Mouse (Mus musculus) lung, postnatal 36 days (tissue): ENCODE data around the gene Vpreb1.

Experiments used
- DNase-seq: peaks from one replicate; pipeline ENCODE4 v3.0.0; 2022; ENCODE audit warnings: mixed read lengths

The Vpreb1 gene

DNA sequence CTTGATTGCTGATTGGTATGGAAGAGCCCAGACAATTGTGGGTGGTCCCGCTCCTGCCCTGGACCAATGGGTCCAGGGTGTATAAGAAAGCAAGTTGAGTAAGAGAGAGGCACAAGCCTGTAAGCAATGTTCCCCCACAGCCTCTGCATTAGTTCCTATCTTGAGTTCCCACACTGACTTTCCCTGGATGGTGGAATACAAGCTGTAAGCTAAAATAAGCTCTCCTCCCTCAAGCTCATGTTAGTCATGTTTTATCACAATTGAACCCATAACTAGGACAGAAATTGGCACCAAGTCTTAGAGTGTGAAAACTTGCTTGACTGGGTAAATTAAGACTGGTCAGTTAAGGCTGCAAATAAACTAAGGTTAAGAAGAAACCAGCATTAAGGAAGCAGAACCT, 15.1 kb downstream of the Vpreb1 start:
- no peak for DNase-seq

DNA sequence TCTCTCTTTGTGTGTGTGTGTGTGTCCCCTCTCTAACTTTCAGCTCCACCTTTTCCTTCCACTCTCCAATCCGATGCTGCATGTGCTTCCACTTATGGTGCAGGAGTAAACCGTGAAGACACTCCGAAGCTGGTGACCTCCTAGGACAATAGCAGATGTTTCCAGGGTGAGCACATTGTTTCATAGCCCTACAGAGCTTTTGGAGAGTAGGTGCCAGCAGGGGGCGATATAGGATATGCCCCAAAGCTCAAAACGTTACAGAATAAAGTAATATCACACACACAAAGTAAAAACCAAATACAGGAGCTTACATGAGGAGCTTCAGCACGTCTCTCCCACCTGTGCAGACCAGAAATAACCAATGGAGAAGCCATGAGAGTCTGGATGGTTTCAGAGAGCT, 15.8 kb downstream of the Vpreb1 start:
- DNase-seq: peak; percentile 90

DNA sequence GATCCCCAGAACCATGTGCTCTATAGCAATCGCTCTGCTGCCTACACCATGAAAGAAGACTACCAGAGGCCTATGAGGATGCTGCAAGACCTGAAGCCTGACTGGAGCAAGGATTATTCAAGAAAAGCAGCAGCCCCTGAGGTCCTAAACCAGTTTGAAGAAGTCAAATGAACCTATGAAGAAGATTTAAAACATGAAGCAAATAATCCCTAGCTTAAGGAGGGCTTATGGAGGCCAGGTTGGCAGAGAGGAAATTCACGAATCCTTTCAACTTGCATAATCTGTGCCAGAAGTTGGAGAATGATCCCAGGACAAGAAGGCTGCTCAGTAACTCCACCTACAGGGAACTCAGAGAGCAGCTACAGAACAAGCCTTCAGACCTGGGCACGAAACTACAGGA, 18.2 kb downstream of the Vpreb1 start:
- DNase-seq: no peak

DNA sequence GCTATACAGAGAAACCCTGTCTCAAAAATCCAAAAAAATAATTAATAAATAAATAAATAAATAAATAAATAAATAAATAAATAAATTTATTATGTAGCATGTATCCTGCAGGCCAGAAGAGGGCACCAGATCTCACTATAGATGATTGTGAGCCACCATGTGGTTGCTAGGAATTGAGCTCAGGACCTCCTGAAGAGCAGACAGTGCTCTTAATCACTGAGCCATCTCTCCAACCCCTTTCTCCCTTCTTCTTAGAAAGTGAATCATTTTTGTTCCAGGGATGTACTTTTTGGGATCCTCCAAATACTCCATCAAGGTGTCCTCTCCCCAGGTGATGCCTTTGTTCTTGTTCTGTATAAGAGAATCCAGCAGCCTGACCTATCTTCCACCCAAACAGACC, 21.4 kb downstream of the Vpreb1 start:
- DNase-seq: no peak

DNA sequence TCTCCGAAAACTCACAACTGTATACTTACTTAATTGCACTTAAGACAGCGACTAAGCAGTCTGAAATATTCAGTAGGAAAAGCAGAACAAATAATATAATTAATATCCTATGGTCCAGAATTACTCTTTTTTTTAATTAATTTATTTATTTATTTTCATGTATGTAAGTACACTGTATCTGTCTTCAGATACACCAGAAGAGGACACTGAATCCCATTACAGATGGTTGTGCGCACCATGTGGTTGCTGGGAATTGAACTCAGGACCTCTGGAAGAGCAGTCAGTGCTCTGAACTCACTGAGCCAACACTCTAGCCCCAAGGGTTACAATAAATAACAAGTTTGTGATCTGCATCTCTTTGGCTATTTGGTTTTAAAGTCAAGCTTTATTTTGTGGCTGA, 41.0 kb downstream of the Vpreb1 start:
- no peak for DNase-seq

DNA sequence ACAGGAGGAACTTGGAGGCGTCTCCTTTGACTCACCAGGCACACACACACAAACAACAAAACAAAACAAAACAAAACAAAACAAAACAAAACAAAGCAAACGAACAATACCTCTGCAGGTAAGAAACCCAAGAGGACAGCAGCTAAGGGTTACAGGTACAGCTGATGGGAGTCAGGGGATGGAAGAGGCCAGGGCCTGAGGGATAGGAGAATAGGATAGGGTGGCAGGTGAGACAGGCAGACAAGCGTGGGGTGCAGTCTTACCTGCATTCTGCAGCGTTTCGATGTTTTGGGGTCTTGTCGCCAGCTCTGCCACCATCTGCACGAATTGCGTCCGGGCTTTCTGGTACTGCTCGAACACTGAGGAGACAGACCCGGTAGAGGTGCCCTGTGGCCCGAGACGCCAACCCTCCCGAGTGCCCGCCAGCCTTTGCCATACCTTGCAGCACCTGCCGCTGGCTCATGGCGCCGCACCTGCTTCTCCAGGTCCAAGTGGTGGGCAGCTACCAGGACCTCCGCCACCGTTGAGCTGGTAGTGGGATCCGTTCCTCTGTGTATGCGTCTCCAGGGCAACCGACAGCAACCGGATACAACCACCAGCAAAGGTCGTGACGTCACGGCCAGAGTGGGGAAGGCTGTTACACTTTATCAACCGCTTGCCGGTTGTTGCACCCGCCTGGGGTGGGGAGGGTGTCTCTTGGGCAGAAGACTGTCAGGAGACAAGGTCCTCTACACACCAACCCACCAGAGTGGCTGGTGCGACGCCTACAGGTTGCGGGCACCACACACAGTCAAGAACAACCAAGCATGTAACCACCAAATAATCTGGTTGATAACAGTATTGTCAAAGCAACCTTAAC, 41.7 kb downstream of the Vpreb1 start, which contains the start of gene Spag6l:
Spag6l (minus strand) TSS at position 700 of the 859 bp plus-strand sequence.
- DNase-seq: peak; percentile 70

DNA sequence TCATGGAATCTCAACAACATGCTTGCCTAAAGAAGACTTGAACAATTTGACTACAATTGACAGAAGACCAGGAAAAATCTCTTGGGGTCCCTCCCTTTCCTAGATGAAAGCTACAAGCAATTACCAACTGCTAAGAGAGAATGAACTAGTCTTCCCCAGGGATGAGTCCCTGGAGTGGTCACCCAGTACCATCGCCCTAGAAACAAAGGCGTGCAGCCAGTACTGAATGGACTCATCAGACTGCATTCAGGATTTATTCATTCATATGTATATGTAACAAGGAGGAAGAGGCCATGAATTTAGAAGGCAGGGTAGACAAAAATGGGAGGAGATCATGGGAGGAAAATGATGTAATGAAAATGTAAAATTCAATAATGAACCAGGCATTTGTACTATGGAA, 44.4 kb downstream of the Vpreb1 start:
- no peak for DNase-seq

- no peak for DNase-seq
These were observed 45.2 kb downstream of the Vpreb1 start for GRCm38 (mm10) chr16:16825476-16825875.
